Mouse (Mus musculus) forebrain, embryonic 14.5 days (tissue): ENCODE data around the gene Top3a. TPM values are rescaled to one million over a fixed set of nuclear protein-coding genes. Genes with fewer than 3 reads are reported as not detected.

Experiments
- ATAC-seq: fragments of 200-750 bp; cut with Nextera tagmentation; 2 replicates; pipeline ENCODE4 v1.8.0; 2017; ENCODE audit warnings: mild to moderate bottlenecking, moderate library complexity
- DNase-seq: peaks from one replicate; pipeline ENCODE4 v3.0.0-alpha.2; 2015; ENCODE audit warnings: low spot score
- H3K27ac ChIP-seq: fragments of 300-500 bp; sonication (generic); 2 replicates; pipeline ENCODE4 v1.5.1; 2014; ENCODE audit warnings: low read depth, mild to moderate bottlenecking, control low read depth, low read length, moderate library complexity
- H3K27me3 ChIP-seq: fragments of 300-500 bp; sonication (generic); replicated peaks from 2 replicates; pipeline ENCODE4 v1.6.1; 2014; ENCODE audit warnings: low read length, control low read depth, mixed read lengths; ENCODE audit not compliant: control insufficient read depth, insufficient read depth
- H3K36me3 ChIP-seq: fragments of 300-500 bp; sonication (generic); 2 replicates; pipeline ENCODE4 v1.6.1; 2014; ENCODE audit warnings: low read length, control low read depth; ENCODE audit not compliant: control insufficient read depth, insufficient read depth
- H3K4me1 ChIP-seq: fragments of 300-500 bp; sonication (generic); 2 replicates; pipeline ENCODE4 v1.6.1; 2014; ENCODE audit warnings: antibody characterized with exemption, low read length, control low read depth; ENCODE audit not compliant: control insufficient read depth, insufficient read depth
- H3K4me2 ChIP-seq: fragments of 300-500 bp; sonication (generic); 2 replicates; pipeline ENCODE4 v1.6.1; 2014; ENCODE audit warnings: mild to moderate bottlenecking, control low read depth, low read length
- H3K4me3 ChIP-seq: fragments of 300-500 bp; sonication (generic); 2 replicates; pipeline ENCODE4 v1.5.1; 2014; ENCODE audit warnings: low read depth, low read length, control low read depth
- H3K9ac ChIP-seq: fragments of 300-500 bp; sonication (generic); 2 replicates; pipeline ENCODE4 v1.6.1; 2014; ENCODE audit warnings: mild to moderate bottlenecking, low read length, control low read depth, moderate library complexity
- H3K9me3 ChIP-seq: fragments of 300-500 bp; sonication (generic); replicated peaks from 2 replicates; pipeline ENCODE4 v1.6.1; 2016; ENCODE audit warnings: low read length, control low read depth, mixed read lengths; ENCODE audit not compliant: control insufficient read depth
- WGBS: fragments of 180-500 bp; shearing (Covaris S2); extraction: QIAGEN DNeasy Blood & Tissue Kit; methylation state at CpG from one replicate; pipeline ENCODE4 v1.1.7; 2014; 5-methylcytosine and 5-hydroxymethylcytosine counted together
- polyA plus RNA-seq: library from polyadenylated mRNA; unstranded; fragments of >200 nt; fragmentation: Nextera tagmentation; extraction: Ambion mirVana; gene quantifications from 2 replicates; pipeline ENCODE4 v1.2.1, GENCODE M21; 2014

The Top3a gene
- polyA plus RNA-seq, 1 experiment from 2014 or later: 7.3 TPM

DNA sequence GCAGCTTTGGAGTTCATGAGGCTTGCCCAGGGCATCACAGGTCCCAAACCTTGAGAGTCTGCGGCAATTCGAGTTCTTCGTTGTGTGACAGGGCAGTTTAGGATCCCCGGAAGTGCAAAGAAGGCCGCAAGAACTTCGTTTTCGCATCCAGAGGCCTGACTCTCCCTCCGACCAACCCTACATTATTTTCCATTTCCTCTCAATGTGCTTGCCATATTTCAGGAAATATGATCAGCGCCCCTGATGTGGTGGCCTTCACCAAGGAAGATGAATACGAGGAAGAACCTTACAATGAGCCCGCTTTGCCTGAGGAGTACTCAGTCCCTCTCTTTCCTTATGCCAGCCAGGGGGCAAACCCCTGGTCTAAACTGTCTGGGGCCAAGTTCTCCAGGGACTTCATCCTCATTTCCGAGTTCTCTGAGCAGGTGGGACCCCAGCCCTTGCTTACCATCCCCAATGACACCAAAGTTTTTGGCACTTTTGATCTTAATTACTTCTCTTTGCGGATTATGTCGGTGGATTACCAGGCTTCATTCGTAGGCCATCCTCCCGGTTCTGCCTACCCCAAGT lies 721 bp upstream of the Top3a start:
- H3K4me3 ChIP-seq: peak overlapping the region; percentile 87
- H3K9me3 ChIP-seq: no peaks in the 10 kb centered on the region
- peak overlapping the region; percentile 80 for H3K9ac ChIP-seq
- peaks cover 24% of the 10 kb centered on the region; the same call in 1 of the 2 replicates for H3K36me3 ChIP-seq
- H3K4me2 ChIP-seq: peak overlapping the region; percentile 82
- no peak for DNase-seq
- no peak for ATAC-seq
- H3K27me3 ChIP-seq: no peaks in the 10 kb centered on the region
- H3K27ac ChIP-seq: no peak overlapping the region; the same call in 1 of the 2 replicates
- H3K4me1 ChIP-seq: peaks cover 60% of the 10 kb centered on the region
- WGBS: 31% methylated on average over 16 of the region's 16 CpGs

DNA sequence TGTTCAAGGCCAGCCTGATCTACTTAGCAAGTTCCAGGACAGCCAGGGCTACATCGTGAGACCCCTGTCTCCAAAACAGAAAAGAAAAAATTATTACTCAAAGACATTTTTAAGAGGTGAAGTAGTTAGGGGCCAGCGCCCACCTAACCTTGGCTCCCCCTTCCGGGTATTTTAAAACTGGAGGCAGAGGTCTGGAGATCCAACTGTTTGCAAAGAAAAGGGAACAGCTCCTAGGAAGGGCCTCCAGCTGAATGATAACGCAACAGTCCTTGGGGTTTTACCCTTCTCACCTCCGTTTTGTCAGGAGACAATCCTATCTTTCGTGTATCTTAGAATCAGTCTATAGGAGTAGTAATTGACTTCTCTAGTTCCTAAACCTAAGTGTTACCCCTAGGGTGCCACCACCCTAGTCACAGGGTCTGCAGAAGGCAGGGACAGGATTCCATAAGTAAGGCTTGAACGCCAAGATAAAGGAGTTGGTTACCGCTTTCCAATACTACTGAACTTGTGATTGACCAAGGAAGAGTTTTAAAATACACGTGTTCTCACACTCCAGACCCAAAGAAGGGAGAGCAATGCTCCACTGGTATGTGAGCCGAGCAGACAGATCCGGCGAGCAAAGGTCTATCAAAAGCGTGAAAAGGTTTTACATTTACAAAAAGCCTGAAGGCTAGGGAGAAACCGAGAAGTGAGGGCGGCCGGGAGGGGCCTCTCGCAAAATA lies 897 bp downstream of the Top3a start:
- H3K27me3 ChIP-seq: no peaks in the 10 kb centered on the region
- H3K36me3 ChIP-seq: peaks cover 14% of the 10 kb centered on the region; the same call in 1 of the 2 replicates
- peak overlapping the region; percentile 87 for H3K4me3 ChIP-seq
- ATAC-seq: no peak
- H3K9me3 ChIP-seq: no peaks in the 10 kb centered on the region
- H3K4me2 ChIP-seq: peak overlapping the region; percentile 82
- peak overlapping the region; percentile 80 for H3K9ac ChIP-seq
- WGBS: 7% methylated on average over 17 of the region's 17 CpGs
- no peak overlapping the region for H3K27ac ChIP-seq
- peaks cover 45% of the 10 kb centered on the region for H3K4me1 ChIP-seq
- no peak for DNase-seq

DNA sequence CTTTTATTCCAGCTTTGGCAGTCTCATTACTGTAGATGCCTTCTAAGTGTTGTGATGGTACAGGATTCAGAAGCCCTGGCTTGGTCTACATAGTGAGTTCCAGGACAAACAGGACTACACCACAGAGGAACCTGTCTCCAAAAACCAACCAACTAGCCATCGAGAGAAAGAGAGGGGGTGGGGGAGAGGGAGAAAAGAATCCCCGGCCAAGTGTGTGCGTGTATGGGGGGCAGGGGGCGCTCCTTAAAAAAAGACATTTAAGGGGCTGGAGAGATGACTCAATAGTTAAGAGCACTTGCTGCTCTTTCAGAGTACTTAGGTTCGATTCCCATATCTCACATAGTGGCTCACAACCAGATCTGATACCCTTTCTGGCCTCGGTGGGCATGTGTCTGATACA lies 1.6 kb downstream of the Top3a start:
- Histone ChIP-seq H3K4me1 (peaks cover 38% of the 10 kb centered on the region), H3K4me3 (peak overlapping the region; percentile 87), H3K9ac (peak overlapping the region; percentile 80; the same call in 1 of the 2 replicates), H3K27me3 (no peaks in the 10 kb centered on the region), H3K36me3 (peaks cover 14% of the 10 kb centered on the region; the same call in 1 of the 2 replicates), H3K27ac (no peak overlapping the region), H3K9me3 (no peaks in the 10 kb centered on the region), H3K4me2 (peak overlapping the region; percentile 82)
- 47% methylated on average over 6 of the region's 6 CpGs for WGBS
- DNase-seq (no peak), ATAC-seq (no peak)

DNA sequence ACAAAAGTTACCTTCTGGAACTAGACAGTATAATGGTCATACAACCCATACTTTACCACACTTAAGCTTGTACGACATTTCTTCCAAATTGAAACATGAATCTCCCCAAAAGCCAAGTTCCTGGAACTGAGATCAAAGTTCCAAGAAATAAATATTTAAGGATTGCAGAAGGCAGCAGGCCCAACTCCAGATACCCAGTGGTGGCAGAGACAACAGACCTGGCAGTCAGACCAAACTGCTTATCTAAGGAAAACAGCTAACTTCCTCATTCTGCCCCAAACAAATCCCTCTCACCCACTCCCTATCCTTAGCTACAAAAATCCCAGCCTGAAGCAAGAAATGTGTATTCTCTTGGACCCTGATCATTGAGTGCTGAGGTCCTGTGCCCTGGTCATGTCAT lies 2.3 kb downstream of the Top3a start:
- no peaks in the 10 kb centered on the region for H3K9me3 ChIP-seq
- peaks cover 9% of the 10 kb centered on the region; the same call in 1 of the 2 replicates for H3K36me3 ChIP-seq
- H3K9ac ChIP-seq: peak overlapping the region; percentile 80; the same call in 1 of the 2 replicates
- no peak overlapping the region for H3K4me3 ChIP-seq
- H3K27me3 ChIP-seq: no peaks in the 10 kb centered on the region
- ATAC-seq (no peak), DNase-seq (no peak)
- peak overlapping the region; percentile 82; the same call in 1 of the 2 replicates for H3K4me2 ChIP-seq
- H3K27ac ChIP-seq: no peak overlapping the region
- H3K4me1 ChIP-seq: peaks cover 31% of the 10 kb centered on the region
- 93% methylated on average over 1 of the region's 1 CpGs for WGBS

DNA sequence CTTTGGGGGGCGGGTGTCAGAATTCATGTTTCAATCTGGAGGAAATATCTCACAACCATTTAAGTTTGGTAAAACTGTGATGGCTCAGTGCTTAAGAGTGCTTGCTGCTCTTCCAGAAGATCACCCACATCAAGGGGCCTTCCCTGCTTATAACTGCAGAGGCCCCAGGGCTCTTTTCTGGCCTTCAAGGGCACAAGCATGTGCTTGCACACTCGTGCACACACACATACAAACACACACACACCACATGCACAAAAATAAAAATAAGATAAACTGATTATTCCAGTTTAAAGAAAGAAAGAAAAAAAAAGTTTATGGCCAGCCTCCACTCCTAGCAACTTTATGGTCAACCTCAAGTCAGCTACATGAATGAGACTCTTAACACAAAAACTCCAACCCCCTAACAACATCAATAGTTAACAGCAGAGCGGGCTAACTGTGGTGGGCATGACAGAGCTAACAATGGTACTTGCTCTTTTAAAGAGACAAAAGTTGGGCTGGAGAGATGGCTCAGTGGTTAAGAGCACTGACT lies 2.9 kb downstream of the Top3a start:
- DNase-seq (no peak), ATAC-seq (no peak)
- Histone ChIP-seq H3K27me3 (no peaks in the 10 kb centered on the region), H3K36me3 (0 out of 2 replicates have a peak, but pooled peaks cover 3% of the 10 kb centered on the region), H3K4me3 (no peak overlapping the region), H3K9ac (no peak overlapping the region), H3K4me2 (no peak overlapping the region), H3K9me3 (no peaks in the 10 kb centered on the region), H3K4me1 (peaks cover 25% of the 10 kb centered on the region), H3K27ac (no peak overlapping the region)
- 81% methylated on average over 3 of the region's 3 CpGs for WGBS

DNA sequence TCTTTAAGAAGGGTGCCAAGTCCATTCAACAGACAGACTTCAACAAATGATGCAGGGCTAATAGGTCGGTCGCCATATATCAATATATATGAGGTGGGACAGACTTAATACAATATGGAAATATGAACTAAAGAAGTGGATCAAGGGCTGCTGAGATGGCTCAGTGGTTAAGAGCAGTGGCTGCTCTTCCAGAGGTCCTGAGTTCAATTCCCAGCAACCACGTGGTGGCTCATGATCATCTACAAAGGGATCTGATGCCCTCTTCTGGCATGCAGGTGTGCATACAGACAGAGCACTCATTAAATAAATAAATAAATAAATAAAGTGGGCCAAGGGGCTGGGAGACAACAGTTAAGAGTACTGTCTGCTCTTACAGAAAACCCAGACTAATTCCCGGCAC lies 5.0 kb downstream of the Top3a start:
- Histone ChIP-seq H3K27ac (no peak overlapping the region), H3K4me3 (no peak overlapping the region)

DNA sequence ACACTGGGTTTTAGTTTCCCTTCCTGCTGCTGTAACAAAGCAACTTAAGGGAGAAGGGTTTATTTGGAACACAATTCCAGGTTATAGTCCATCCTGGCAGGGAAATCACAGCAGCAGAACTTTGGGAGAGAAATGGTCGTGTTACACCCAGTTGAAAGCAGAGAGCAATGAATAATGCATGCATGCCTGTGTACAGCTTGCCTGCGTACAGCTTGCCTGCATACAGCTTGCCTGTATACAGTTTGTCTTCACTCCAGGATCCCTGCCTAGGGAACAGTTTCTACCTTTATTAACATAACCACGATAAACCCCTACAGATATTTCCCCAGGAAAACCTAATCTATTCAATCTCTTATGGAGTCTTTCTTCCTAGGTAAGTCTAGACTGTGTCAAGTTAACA lies 6.4 kb downstream of the Top3a start:
- 87% methylated on average over 3 of the region's 3 CpGs for WGBS
- Histone ChIP-seq H3K9ac (no peak overlapping the region), H3K9me3 (no peaks in the 10 kb centered on the region), H3K4me2 (no peak overlapping the region), H3K4me1 (peaks cover 10% of the 10 kb centered on the region; the same call in 1 of the 2 replicates), H3K4me3 (no peak overlapping the region), H3K27me3 (no peaks in the 10 kb centered on the region), H3K27ac (no peak overlapping the region), H3K36me3 (no peaks in the 10 kb centered on the region)
- ATAC-seq (no peak), DNase-seq (no peak)

More for the DNA sequence above, 5.0 kb downstream of the Top3a start:
- Histone ChIP-seq H3K4me2 (no peak overlapping the region), H3K4me1 (peaks cover 15% of the 10 kb centered on the region; the same call in 1 of the 2 replicates), H3K36me3 (no peaks in the 10 kb centered on the region), H3K9ac (no peak overlapping the region), H3K27me3 (no peaks in the 10 kb centered on the region), H3K9me3 (no peaks in the 10 kb centered on the region)
- WGBS: 82% methylated on average over 4 of the region's 4 CpGs
- DNase-seq (no peak), ATAC-seq (no peak)

DNA sequence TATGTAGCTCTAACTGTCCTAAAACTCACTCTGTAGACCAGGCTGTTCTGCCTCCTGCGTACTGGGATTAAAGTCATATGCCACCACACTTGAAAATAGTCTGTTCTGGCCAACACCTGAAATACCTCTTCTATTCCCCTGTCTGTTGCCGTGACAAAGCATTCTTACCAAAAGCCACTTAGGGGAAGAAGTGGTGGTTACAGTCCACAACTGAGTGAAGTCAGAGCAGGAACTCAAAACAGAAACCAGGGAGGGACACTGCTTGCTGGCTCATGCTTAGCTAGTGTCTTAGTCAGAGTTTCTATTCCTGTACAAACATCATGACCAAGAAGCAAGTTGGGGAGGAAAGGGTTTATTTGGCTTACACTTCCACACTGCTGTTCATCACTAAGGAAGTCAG lies 7.8 kb downstream of the Top3a start:
- DNase-seq (no peak), ATAC-seq (no peak)
- Histone ChIP-seq H3K9me3 (no peaks in the 10 kb centered on the region), H3K4me2 (no peak overlapping the region), H3K4me1 (no peaks in the 10 kb centered on the region), H3K4me3 (no peak overlapping the region), H3K27ac (no peak overlapping the region), H3K36me3 (no peaks in the 10 kb centered on the region), H3K9ac (no peak overlapping the region), H3K27me3 (no peaks in the 10 kb centered on the region)
- WGBS: 83% methylated on average over 2 of the region's 2 CpGs

DNA sequence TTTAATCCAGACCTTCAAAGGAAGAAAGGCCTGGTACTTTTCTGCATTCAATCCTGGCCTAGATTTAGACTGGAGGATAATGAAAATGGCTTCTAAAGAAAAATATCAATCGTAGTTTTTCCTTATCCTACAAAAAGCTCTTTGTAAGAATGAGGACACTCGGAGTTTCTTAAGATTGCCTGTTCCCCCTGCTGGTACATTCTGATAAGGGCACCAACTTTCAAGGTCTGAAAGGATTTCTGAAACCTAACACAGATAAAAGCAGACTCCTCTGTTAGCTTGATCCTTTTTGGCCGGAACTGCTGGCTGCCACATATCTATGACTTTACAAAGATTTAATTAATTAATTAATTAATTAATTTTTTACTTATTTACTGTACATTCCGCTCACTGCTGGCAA lies 10.2 kb downstream of the Top3a start:
- H3K36me3 ChIP-seq: peaks cover under 1% of the 10 kb centered on the region; the same call in 1 of the 2 replicates
- ATAC-seq (no peak), DNase-seq (no peak)
- no peaks in the 10 kb centered on the region for H3K4me1 ChIP-seq
- no peaks in the 10 kb centered on the region for H3K9me3 ChIP-seq
- 83% methylated on average over 4 of the region's 4 CpGs for WGBS
- H3K27ac ChIP-seq: no peak overlapping the region
- H3K27me3 ChIP-seq: no peaks in the 10 kb centered on the region
- no peak overlapping the region for H3K4me3 ChIP-seq
- H3K4me2 ChIP-seq: no peak overlapping the region
- no peak overlapping the region for H3K9ac ChIP-seq
